Mouse (Mus musculus): Measurements from ENCODE around the gene Pcgf2. TPM values are rescaled to one million over a fixed set of nuclear protein-coding genes. Genes with fewer than 3 reads are reported as not detected.
A peak's percentile ranks its signal among the peaks of the same experiment; 100 is the strongest.

Gene Pcgf2
- total RNA-seq, 2 experiments from 2014 or later: 2.1 to 2.3 TPM

- no peak for DNase-seq
- intact Hi-C loops (cut with DNase I): no loop called here
These were observed 29.8 kb downstream of the Pcgf2 start for GRCm38 (mm10) chr11:97670234-97671176.

GRCm38 (mm10) chr11:97669829-97670228, 30.5 kb downstream of the Pcgf2 start:
- intact Hi-C loops (cut with DNase I): no loop called here
- peak in 1 of 2 experiments; percentile 54 for DNase-seq

GRCm38 (mm10) chr11:97669268-97669667, 31.0 kb downstream of the Pcgf2 start:
- no peak for DNase-seq
- intact Hi-C loops (cut with DNase I): no loop called here

DNA sequence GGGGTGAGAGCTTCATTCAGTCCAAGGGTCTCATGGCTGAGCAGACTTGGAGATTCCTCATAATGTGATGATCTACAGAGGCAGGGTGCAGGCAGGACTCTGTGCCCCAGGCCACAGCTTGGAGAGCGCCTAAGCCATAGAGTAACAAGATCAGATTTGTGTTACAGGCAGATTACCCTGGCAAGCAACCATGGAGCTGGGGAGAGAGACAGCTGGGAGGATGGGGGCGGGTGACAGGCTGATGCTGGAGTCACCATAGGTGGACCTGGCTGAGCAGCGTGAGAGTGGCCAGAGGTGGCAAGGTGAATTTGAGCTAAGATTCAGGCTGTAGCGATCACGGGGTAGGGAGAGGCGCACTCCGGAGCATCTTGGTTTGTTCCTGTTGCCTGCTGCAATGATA, 32.1 kb downstream of the Pcgf2 start:
- DNase-seq: no peak

GRCm38 (mm10) chr11:97666794-97667193, 33.5 kb downstream of the Pcgf2 start:
- intact Hi-C loops (cut with DNase I): no loop called here
- DNase-seq: no peak

More for the DNA sequence above, 32.1 kb downstream of the Pcgf2 start:
- intact Hi-C loops (cut with DNase I): no loop called here

- intact Hi-C loops (cut with DNase I): no loop called here
- DNase-seq: no peak
These were observed 34.1 kb downstream of the Pcgf2 start for GRCm38 (mm10) chr11:97666221-97666620.

GRCm38 (mm10) chr11:97665431-97665830, 34.9 kb downstream of the Pcgf2 start:
- DNase-seq: no peak
- intact Hi-C loops (cut with DNase I): loop anchor here (2.0 kb wide), 1 partner anchor 19 kb away; the partner anchor contains the start of gene Cisd3

- DNase-seq: peak in 1 of 2 experiments; percentile 4
- intact Hi-C loops (cut with DNase I): loop anchor here (2.0 kb wide), 1 partner anchor 20 kb away; the partner anchor contains the start of gene Cisd3
These were observed 35.5 kb downstream of the Pcgf2 start for GRCm38 (mm10) chr11:97664771-97665240.

DNA sequence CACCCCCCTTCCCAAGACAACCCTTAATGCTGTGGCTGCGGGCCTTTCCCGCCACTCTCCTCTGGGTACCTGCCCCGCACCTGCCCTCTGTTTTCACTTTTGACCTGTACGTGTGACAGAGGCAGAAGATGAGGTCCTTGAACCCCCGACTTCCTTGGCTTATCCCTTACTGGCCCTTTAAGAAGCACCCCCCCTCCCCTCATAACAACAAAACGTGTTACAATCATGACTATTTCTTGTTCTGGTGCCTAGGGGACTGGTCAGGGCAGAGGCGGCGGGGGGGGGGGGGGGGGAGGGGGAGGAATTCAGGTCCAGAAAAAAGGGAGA, 36.0 kb downstream of the Pcgf2 start:
- DNase-seq: no peak
- intact Hi-C loops (cut with DNase I): loop anchor here (2.0 kb wide), 1 partner anchor 20 kb away; the partner anchor contains the start of gene Cisd3

DNA sequence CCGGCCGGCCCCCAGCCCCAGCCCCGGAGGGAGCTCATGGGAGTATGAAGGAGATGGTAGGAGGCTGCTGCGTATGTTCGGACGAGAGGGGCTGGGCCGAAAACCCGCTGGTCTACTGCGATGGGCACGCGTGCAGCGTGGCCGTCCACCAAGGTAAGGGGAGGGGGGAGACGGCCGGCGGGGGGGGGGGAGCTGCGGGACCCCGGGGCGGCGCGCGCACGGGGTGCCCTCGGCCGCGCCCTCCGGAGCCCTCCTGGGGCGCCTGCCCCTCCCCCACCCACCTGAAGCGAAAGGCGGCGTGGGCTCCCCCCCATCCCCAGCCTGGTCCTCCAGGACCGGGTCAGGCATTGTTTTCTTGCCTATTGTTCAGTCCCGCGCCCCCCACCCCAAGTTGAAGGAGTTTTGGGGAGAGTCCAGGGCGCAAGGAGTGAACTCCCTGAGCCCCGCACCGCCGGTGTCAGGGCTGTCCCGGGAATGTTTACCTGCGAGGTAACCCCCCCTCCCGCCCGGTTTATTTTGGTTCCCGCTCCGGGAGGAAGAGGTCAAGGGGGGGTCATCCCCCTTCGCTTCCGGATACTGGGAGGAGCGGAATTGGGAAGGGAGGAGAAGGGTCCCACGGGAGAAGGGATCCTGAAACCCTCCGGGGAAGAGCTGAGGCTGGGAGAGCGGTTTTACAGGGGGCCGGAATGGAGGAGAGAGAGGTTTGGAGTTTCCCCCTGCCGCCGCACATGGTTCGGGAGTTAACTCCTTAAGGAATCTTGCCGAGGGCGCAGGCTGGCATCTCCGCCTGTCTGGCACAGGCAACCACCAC, 36.6 kb downstream of the Pcgf2 start:
- intact Hi-C loops (cut with DNase I): loop anchor here (2.0 kb wide), 1 partner anchor 21 kb away; the partner anchor contains the start of gene Cisd3
- DNase-seq: peak in 1 of 2 experiments; percentile 49

DNA sequence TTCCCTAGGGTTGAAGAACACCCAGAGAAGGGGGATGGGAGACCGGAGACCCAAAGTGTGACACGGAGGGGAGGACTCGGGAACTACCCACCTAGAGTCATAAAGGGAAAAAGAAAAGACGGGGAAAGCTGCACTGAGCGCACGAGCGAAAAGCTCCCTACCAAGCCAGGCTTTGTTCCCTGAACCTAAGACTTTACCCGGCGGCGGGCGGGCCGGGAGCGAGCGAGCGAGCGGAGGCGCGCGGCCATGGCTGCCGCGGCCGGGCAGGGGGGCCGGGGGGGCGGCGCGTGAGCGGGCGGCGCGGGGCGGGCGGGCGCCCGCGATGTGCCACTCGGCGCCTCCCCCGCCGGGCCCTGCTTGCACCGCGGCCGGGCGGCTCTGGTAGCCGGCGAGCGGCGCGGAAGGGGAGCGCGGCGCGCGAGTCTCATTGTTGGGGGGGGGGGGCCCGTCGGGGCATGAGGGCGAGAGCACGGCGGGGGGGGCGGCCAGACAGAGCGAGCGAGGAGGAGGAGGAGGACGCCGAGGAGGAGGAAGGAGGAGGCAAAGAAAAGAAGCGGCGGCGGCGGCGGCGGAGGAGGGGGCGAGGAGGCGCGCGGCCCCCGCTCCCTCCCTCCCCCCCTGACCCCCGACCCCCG, 37.3 kb downstream of the Pcgf2 start, which contains the start of gene Mllt6:
TSS of gene Mllt6 (plus strand) at position 522 of the 635 bp plus-strand sequence.
- DNase-seq: peak; percentile 62 to 75
- intact Hi-C loops (cut with DNase I): no loop called here

DNA sequence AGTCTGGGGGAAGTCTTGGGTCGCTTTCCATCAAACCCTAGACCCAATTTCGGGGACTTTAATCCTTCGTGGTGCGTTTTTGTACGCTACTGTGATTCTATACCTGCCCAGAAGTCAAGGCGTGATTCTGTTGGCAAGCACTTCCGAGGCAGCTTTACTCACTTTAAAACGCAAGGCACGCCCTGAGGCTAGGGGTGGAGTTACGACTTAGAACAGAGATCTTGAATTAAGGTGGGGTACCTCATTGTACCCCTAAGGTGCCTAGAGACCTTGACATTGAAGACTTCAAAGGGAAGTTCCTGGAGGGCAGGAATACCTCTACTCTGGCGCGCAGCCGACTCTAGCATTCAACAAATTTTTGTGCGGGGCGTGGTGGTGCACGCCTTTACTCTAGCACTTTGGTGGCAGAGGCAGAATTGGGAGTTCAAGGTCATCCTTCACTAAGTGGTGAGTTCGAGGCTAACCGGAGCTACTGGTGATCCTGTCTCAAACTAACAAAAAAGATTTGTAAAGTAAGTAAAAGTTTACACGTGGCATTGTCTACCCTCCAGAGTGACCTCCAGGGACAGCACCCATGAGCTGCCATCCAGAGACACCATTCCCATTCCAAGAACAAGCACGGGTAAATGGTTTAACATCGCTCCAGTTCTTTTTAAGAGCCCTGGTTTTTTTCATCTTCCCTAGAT, 37.9 kb downstream of the Pcgf2 start:
- no peak for DNase-seq
- intact Hi-C loops (cut with DNase I): no loop called here

- intact Hi-C loops (cut with DNase I): no loop called here
- no peak for DNase-seq
These were observed 38.6 kb downstream of the Pcgf2 start for GRCm38 (mm10) chr11:97661648-97662133.

DNA sequence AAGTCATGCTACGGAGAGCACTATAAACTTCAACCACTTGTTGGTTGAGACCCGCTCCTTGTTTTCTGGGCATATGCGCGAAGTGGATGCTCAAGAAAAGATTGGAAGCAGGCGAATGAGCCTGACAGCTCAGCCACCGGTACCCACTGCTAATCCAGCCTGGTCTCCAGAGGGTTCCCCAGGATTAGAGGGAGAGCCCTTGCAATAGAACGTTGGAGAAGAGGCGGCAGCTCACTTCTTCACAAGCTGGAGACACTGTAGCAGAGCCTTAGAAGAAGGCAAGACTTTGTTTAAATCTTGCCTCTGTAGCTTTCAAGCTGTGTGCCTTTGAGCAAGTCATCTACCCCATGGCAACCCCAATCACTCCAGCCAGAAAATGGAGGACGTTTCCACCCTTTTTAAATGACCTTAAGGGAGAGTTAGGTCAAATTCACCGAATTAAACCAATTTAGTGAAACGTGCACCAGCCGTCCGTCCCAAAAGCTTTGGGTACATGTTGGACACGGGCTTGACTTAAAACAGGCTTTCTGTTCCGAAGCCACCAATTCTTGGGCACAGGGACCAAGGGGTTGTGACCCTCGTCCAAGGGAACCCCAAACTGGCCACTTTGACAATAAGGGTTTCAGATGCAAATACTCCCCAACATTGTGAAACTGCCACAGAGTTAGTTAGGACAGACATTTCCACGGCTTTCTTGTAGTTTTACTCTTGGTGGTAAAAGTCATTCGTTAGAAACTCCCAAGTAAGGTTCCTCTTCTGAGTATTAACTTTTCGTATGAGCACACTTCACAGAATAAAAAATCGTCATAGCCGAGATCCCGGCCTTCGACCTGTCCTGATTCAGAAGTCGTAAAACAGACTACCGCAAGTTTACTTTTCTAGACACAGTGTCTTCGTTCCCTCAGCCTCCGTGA, 39.3 kb downstream of the Pcgf2 start:
- intact Hi-C loops (cut with DNase I): no loop called here
- no peak for DNase-seq

DNA sequence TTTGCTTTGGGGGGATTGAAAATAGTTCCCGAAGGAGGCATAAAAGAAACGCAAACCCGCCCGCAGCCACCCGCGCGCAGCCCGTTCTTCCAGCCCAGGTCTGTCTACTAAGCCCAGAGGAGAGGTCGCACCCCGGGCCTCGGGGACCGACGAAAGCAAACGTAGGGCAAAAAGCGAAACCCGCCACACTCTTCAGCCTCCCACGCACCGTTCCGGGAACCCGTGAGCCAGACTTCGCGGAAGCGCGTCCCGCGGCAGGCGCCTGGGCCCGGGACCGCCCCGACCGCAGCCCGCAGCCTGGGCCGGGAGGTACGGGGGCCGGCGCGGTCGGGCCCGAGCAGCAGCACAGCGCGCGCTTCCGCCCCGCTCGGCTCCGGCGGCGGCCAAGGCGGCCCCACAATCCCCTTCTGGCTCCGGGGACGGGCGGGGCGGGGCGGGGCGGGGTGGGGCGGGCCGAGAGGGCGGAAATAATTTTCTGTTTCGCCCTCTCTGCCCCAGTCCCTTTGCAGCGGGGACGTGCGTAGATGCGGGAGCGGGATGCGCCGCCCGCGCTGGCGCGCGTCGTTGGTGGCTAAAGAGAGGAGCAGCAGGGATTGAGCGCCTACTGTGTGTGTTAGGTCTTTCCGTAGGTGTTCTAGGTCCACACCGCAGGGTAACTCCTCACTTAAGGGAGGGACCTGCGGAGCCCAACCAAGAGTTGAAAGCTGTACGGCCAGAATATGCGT, 40.1 kb downstream of the Pcgf2 start:
- peak; percentile 71 to 72 for DNase-seq
- intact Hi-C loops (cut with DNase I): no loop called here

GRCm38 (mm10) chr11:97659267-97659989, 40.9 kb downstream of the Pcgf2 start:
- intact Hi-C loops (cut with DNase I): no loop called here
- no peak for DNase-seq

DNA sequence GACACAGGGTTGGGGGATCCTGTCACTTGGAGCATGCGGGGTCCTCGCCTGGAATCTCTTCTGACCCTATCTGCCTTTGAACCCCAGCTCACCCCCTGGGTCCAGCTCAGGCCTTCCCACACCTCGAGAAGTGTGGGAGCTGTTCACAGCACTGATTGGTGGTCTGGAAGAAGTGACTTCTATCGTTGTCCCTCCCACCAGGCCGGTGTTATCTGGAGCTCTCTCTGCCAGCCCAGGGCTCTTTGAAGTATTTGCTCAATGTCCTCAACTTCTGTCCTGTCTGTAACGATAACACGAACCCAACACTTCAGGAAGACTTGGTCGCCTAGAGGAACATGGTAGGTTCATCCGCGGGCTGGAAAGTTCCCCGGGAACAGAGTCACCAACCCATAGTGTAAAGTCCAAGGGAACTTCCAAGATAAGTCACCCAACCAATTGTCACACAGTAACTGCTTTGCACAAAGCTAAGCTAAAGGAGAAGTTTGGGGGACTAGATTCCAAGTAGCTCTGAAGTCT, 41.5 kb downstream of the Pcgf2 start:
- intact Hi-C loops (cut with DNase I): no loop called here
- DNase-seq: no peak
